Mouse (Mus musculus) embryo, embryonic 11.5 days (tissue): Measurements from ENCODE around the gene Elovl6.

Experiments used
- DNase-seq: peaks from one replicate; pipeline ENCODE4 v3.0.0-alpha.2; 2012; ENCODE audit warnings: low read depth, low spot score

Elovl6 gene

DNA sequence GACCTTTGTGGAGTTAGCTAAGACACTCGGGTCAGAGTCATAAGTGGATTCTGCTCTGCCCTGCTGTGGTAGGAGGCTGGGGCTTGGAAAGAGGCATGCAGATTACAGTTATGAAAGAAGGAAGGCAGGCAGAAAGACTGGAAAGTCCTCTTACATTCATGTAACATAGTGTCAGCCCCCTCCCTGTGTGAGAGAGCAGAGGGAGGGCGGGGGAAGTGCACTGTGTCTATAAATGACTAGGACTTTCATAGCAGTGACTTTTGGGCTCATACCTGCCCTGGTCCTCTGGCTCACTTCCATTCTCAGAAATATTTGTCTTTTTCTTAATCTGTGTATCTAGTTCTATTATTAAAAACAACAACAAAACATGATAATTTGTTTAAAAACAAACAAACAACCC, 33.9 kb downstream of the Elovl6 start:
- no peak for DNase-seq

DNA sequence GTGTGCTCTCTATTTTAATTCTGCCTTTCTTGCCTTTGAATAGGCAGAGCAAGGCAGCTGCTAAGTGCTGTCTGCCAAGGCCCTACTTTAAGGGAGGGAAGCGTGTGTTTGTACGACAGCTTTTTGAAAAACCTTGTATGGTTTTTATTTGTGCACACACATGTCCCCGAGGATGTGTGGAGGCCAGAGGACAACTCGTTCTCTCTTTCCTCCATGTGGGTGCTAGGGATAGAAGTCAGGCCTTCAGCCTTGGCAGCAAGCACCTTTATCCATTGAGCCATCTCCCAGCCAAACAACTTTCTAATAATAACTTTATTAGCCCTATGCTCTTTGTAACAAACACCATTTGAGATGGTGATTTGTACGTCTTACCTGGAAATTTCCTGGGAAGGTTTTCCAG, 34.7 kb downstream of the Elovl6 start:
- no peak for DNase-seq

DNA sequence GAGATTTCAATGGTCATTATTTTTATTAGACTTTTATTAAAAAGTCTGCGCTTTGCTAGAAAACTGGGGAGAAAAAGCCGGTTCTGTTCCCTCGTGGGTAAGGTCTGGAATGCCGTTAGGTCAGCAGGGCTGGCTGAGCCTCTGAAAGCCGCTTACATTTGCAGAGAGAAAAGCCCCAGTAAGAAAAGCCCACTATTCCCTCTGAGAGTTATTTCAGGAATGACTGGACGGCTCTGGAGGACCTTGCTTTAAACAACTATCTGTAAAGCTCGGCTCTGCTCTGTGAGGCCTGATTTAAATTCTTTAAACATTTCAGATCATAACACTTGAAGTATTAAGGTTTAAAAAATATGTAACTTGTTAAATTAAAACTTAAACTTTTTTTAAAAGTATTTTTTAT, 36.4 kb downstream of the Elovl6 start:
- no peak for DNase-seq

DNA sequence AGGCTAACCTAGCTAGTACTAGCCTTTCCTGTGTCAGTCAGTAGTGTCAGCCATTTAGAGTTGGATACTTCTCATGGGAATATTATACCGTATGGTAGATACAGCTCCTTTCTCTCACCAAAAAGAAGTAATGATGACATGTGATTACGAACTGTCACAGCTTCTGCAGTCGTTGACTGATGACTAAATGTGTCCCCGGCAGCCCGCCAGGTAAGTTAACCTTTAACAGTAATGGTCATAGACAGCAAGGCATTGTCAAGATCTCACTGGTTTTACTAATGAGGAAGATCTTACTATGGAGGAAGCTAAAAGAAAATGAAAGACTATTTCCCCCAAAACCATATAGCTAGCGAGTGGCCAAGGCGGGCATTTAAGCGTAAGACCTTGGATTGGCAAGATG, 38.8 kb downstream of the Elovl6 start:
- DNase-seq: no peak

DNA sequence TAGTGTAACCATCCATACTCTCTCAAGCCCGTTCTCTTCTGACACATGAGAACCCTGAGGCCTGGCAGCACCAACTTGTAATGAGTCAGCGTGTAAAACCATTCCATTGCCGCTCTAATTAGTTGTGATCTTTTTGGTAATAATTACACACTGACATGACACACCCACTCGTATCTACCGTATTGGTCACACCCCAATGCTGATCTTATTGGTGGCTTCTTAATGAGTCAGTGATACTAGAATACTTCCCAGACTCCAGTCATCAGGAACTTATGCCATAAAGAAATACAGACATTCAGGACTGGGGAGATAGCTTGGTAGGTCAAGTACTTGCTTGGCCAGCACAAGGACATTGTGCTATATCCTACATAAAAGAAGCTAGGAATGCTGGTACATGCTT, 39.5 kb downstream of the Elovl6 start:
- DNase-seq: no peak

DNA sequence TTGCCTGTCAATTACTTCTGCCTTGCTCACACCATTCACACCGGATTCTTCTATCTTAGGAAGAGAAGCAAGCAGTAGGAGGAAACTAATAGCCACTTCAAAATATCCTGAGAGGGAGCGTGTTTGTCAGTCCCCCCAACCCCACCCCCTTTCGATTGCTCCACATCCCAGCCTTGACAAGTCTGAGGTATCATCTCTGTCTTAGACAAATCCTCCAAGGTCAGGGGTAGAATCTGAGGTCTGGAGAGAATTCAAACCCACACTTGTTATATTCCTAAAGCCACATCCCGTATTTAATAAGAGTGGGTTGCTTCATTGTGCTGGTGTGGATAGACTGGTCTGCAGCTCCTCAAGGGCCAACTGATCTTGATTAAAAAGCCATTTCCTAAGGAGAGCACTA, 40.8 kb downstream of the Elovl6 start:
- no peak for DNase-seq

DNA sequence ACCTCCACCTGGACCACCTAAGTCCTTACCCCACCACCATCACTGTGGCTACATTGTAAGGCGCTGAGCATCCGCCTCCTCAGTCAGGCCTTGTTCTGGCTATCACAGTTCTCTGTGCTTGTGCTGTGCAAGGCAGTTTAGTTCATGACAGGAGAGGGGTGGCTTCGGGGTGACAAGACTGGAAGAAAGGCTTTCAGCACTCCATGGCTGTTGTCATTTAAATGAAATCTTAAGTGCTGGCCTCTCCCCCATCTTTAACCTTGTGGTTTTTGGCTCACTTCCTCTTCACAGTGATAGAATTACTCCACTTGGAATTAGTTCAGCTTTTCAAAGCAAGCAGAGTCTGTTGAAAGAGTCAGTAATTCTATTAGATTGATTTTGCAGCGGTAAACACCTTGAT, 41.5 kb downstream of the Elovl6 start:
- DNase-seq: no peak

DNA sequence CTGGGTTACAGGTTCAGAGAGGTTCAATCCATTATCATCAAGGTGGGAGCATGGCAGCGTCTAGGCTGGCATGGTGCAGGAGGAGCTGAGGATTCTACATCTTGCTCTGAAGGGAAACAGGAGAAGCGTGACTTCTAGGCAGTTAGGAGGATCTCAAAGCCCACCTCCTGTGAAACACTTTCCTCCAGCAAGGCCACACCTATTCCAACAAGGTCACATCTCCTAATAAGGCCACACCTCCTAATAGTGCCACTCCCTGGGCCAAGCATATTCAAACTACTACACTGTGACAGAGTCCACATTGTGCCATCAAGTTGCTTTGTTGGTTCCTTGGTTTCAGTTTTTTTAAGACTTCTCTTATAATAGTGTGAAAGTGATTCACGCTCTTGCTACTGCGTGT, 42.9 kb downstream of the Elovl6 start:
- DNase-seq: no peak

DNA sequence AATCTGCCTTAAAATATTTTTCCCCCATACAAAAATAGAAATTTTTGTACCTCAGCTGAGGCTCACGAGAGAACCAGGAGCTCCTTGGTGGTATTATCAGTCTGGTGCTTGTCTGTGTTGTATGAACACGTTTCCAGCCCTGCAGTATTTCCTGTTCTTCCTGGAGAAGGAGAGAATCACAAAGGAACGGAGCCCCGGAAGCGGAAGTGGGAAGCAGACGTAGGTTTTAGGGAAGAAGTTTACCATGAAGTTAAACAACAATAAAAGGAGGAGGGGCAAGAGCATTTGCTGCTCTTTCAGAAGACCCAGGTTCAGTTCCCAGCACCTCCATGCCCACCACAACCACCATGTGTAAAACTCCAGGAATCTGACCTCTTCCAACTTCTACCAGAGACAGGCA, 44.4 kb downstream of the Elovl6 start:
- DNase-seq: no peak

DNA sequence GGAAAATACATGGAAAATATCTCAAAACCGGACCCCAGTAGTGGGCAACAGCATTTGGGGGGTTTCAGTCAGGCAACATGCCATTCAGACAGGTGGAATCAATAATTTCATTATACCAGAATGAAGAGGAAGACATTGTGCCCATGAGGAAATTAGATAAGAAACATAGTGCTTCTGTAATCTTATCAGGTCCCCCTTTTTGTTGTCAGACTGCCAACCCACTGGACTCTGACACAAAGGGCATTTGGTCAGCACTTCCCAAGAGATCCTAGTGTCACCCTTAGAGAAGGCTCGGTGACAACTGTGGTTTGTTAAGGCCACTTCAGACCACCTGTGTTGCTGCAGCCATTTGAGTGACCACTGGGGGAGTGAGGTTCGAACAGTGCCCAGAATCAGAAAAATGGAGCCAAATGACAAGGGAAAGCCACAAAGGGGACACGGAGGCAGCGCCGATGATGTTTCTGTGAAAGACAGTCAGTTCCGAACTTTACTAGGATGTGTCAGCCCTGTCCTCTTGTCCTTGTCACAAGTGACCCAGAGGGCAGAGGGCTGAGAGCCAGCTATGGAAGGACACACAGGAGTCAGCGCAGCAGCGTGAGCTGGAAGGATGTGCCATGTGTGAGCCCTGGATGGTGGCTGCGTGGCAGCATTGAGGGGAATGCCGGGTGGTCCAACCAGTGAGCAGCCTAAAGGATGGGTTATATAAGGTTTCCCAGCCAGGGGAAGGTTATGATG, 46.8 kb downstream of the Elovl6 start:
- DNase-seq: no peak

DNA sequence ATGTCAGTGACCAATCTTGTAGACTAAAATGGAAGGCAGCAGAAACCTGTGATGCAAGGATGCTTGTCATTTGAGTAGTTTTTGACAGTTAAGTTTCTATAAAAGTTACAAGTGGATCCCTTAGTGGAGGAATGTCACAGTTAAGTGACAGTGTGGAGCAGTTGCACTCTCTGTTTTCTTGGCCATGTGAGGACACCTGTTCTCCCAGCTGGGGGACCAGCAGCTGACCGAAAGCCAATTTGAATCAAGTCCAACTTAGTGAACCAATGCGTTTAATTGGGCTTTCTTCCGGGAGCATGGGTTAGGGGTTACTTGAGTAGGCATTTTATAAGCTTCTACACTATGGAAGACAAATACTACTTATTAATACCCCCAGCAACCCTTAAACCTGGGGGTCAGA, 48.9 kb downstream of the Elovl6 start:
- DNase-seq: no peak

DNA sequence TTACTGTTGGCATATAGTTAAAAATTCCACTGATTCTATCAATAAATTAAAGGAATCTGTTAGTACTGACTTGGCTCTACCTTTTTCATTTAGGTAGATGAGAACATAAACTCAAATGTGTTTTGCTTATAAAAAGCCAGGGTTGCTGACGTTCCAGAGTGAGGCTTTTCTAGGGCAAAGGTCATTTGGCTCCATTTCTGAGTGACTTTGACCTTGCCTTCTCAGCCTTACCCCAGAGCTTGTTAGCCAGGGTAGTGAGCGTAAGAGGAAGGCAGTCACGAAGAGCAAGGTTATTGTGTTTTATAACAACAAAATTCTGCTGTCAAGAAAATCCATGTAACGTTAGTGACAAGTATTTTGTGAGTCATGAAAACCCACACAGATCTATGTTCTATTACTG, 50.3 kb downstream of the Elovl6 start:
- DNase-seq: no peak

DNA sequence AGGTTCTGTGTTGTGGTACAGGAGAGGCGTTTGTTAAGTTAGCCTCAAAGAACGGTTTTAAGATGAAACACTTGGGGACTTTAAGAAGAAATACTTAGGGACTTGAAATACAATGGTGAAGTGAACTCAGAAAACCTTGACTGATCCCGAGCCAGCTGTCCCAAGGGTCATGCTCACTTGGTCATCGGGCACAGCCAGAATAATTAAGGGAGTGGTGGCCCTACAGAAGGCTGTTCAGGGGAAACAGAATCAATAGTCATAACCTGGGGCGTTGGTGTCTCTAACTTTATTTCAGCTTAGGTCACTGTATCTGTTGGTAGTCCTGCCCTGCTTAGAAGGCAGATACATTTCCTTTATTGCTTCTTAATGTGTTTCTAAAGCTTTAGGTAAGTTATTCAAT, 51.1 kb downstream of the Elovl6 start:
- DNase-seq: no peak

DNA sequence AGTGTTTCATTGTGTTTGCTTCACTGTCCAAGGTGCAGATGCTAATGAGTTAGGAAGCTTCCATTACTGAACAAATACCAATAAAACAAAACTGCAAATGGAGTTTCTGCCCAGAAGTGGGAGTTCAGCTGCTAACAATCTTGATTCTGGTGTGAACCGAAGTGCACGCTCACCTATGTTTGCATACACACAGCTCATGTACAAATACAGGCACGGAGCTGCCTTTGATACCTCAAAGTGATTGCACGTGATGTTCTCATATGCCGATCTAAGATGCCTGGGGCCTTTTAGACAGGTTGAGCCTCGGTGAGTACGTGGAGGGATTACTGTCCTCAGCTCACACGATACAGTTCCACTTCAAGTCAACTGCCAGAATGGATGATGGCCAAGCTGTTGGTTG, 55.8 kb downstream of the Elovl6 start:
- DNase-seq: no peak

DNA sequence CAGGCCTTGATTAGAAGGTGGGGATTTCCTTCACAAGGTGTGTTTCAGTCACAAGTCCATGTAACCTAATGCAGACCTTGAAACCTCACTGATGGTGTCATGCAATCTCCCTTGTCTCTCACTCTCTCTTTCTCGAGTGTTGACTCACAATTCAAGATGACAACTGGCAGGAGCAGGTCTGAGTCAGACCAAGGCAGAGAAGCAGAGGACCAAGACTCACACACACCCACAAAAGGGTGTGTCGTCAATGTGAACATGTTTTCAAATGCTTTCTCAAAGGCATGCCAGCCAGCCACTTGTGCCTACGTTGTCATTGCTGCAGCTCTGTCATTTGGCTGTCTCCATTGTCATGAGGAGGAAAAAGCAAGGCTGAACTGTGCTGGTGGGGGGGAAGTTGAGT, 56.6 kb downstream of the Elovl6 start:
- DNase-seq: no peak

DNA sequence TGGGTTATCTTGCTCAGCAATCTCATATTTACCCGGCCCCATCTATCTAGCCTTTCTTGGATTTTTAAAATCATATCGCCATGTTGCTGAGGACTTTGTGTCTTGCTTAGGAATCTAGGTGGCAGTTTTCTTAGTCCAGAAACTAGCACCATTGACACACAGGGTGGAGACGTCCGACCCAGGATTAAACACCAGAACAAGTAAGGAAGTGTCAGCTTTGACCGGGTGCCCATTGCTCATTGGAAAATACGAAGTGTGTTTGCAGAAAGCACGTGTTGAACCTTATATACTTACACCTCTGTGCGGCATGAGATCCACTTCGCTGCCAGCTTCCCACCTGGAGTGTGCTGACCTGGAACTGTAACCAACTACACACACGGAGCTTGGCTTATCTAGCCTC, 57.5 kb downstream of the Elovl6 start:
- no peak for DNase-seq

DNA sequence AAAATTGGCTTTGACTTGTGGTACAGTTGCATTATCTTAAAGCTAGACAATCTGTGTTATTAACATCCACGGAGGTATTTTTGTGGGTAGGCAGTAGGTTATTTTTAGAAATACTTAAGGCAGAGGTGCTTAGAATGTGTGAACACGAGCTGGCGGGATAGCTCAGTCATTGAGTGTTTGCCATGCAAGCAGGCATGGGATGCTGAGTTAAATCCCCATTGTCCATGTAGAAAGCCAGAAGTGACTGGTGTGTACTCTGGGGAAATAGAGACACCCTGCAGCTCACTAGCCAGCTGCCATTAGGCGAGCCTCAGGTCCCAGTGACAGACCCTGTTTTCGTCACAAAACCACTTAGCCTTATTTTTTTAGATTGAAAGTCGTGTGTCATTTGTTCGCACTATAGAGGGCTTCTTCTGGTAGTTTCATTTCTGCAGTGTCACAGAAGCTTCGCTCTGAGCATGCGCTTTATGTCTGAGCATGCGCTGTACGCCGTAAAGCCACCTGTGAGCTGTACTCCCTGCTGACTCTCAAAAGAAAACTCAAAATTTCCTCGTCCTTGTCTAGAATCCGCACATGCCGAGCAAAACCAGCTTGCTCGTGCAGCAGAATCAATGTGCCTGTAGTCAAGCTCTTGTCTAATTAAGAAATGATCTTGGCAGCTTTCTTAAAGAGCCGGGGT, 58.5 kb downstream of the Elovl6 start:
- no peak for DNase-seq

DNA sequence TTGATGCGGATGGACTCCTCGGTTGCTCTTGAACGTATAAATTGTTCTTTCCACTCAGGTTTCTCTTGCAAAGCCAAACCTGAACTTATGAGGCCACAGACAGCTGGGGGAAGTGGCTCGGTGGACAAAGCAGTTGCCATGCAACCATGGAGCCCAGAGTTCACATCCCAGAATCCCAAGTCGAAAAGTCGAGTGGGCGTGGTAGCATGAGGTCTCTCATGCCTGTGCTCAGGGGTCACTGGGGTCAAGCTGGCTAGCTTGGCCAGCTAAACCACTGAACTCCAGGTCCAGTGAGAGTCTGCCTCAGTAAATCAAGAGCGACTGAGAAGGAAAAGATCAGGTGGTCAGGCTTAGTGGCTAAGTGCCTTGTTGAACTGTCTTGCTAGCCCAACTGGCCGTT, 59.1 kb downstream of the Elovl6 start:
- no peak for DNase-seq

DNA sequence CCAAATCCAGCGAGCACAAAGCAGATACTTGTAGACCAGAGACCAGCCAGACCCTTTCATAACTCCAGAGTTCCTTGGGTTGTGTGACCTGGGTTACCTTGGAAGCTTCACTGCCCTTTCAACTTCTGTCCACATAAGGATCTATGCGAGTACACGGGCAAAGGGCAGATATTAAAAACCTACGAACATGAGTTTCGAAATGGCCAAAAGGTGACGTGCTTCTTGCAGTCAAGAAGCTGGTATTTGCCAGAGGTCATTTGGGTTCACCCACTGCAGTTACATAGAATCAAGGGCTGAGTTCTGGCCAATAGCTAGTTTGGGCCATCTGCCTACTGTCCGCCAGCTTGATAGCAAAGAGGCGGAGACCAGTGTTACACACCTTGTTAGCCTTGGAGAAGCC, 59.6 kb downstream of the Elovl6 start:
- DNase-seq: no peak

DNA sequence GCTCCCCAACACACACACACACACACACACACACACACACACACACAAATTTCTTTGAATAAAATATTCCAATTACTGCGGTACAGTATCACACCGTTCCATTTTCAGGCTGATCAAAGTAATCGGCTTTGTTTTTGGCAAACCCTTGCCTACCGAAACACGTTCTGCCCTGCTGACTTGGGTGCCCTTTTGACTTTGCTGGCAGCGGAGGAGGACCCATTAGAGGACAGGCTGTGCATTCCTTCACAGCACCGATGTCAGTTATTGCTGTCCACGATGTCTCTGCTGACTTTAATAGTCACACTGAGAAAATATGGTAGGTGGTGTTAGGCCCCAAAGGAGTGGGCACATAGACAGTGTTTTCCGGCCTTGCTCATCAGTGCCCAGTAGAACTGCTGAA, 60.8 kb downstream of the Elovl6 start:
- no peak for DNase-seq

DNA sequence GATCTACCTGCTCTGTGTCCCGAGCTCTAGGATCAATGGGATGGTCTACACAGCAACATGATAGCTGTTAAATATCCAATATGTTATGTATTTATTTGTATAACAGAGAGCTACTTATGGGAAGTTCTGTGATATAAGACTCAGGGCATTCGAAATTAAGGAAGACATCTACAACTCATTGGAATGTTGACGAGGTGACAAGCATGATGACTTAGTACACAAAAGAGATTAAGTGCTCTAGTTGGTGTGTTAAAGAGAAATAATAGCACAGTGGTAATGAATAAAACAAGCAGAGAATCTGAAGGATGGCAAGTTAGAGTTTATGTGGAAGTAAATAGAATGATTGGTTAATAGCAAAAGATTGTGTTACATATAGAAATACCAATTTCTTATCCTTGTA, 61.6 kb downstream of the Elovl6 start:
- DNase-seq: no peak

DNA sequence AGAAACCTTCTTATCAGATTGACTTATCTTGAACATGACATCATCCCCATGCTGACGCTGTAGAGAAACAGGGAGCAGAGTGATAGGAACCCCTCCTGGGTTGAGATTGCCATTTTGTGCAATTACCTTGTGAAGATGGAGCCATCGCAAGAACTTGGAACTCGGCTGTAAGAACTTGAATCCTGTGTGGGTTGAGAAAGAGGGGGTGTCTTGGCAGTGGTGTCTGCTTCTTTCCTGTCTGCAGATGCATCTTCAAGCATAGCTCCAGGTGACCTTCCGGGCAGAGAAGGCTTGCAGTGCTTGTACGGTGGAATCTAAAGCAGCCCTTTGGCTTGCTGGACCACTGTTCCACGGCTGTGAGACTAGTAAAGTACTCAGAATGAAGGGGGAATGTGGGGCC, 63.9 kb downstream of the Elovl6 start:
- no peak for DNase-seq

DNA sequence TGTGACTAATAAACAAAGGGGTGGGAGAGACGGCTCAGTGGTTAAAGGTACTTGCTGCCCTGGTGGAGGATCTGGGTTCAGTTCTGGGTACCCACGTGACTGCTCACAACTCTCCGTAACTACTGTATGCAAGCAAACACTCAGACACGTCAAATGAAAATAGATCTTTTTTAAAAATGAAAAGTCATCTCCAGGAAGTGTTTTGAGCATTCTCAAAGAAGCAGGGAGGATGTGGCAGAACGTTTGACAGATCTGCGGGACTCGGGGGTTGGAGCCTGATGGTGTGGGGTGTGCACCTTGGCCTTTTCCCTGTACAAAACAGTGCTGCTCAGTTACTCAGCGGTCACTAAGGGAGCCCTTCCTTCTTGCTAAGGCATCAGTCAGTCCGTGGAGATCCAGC, 70.1 kb downstream of the Elovl6 start:
- DNase-seq: no peak

DNA sequence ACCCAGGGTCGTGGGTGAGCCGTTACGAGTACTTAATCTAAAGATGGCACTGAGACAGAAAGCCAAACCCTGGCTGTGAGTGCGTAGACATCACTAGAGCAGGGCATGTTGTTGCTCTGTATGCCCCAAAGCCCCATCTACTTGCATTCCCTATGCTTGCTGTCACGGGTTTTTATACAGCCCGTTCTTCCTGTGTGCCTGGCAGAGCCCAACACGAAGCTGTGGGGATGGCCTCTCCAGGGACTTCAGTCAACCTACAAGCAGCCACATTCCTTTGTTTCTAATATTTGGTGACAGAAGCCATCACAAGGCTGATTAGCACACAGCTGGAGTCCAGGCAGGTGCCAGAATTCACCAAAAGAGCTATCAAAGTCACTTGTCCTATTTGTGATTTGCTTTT, 73.3 kb downstream of the Elovl6 start:
- DNase-seq: no peak
